Mouse (Mus musculus) adrenal gland, adult 18-20 months (tissue): Measurements from ENCODE around the gene Pcsk4. TPM values are rescaled to one million over a fixed set of nuclear protein-coding genes. Genes with fewer than 3 reads are reported as not detected.
A peak's percentile ranks its signal among the peaks of the same experiment; 100 is the strongest.
"Not testable (repeated sequence)": the region's sequence is repeated elsewhere in the genome, so short reads cannot be mapped to it uniquely, and the experiment has no call there.

Experiments
- DNase-seq, 2 experiments: peaks; one replicate each; pipeline ENCODE4 v3.0.0; 2021 to 2022; ENCODE audit warnings: low spot score in 2 of 2
- total RNA-seq, 2 experiments: library from RNA; stranded (reverse); gene quantifications; 1 replicate in 1 of 2; 2 replicates in 1 of 2; pipeline ENCODE4 v1.2.3; 2021

The Pcsk4 gene
- total RNA-seq, 2 experiments from 2014 or later = 1.6 to 3.1 TPM

DNA sequence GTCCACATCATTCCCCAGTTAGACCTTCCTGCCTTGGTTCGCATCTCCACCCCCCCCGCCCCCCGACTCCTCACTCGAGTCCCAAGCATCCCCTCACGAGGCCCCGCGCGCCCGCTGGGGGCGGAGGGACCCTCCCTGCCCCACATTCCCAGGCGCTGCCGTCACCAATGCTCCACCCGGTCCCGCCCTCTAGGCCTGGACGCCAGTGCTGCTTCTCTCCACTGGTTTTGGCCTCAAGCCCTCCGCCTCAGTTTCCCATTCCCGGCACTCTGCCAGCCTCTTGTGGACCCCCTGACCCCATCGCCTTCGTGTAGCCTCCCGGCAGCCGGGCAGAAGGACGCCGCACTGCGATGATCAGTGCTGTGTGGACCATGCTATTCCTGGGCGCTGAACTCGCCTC, 19.7 kb upstream of the Pcsk4 start:
- DNase-seq = no peak

DNA sequence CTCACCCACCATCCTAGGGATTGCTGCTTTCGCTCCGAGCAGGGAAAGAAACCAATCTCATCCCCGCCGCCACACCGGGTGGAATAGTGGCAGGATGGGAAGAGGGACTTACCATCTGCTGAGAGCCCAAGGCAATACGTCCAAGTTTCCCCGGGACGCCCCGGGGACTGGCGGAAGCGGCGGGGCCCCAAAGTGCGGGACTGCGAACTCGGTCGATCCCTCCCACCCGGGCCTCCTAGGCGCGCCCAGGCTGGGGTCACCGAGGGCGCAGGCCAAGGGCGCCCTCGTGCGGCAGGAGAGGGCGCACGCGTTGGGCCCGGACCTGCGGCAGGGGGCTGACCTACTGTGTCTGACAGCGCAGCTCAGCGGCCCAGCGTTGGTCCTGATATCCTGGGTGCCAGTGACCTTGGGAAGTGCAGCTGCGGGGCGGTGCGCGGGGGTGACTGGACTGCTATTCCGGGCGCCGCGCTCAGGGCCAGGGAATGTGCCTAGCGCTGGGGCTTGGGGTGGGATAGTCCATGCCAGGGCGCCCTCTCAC, 19.0 kb upstream of the Pcsk4 start, which contains the start of gene Adamtsl5:
TSS of gene Adamtsl5 (minus strand) at position 169 of the 538 bp plus-strand sequence.
- DNase-seq = peak; percentile 56 to 72

DNA sequence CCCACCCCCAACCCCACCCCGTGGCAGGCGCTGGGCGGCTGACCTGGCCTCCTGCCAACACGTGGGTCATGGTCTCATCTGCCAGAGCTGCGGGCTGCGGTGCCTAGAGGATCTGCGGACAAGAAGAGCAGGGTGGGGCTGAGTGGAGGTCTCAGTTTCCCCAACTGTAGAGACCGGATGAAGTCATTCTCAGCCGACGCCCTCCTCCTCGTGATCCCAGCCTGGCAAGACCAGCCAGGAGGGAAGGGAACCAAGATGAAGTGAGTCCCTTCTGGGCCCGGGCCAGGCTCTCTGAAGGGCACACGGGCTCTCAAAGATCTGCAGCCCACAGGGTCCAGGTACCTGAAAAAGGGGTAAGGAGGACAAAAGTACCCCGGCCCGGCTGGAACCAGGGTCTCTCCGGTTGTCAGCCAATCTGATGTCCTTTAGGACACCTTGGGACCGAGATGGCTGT, 18.2 kb upstream of the Pcsk4 start:
- DNase-seq = no peak

DNA sequence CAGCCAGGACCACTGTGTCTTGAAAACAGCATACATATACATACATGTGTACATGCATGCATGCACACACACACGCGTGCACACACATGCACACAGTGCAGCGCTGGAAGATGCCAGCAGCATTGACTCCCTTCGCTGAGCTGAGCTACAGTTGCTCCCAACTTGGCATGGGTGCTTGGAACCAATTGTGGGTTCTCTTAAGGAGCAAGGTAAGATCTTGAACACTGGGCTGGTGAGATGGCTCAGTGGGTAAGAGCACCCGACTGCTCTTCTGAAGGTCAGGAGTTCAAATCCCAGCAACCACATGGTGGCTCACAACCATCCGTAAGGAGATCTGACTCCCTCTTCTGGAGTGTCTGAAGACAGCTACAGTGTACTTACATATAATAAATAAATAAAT, 16.6 kb upstream of the Pcsk4 start:
- not testable (repeated sequence) for DNase-seq

DNA sequence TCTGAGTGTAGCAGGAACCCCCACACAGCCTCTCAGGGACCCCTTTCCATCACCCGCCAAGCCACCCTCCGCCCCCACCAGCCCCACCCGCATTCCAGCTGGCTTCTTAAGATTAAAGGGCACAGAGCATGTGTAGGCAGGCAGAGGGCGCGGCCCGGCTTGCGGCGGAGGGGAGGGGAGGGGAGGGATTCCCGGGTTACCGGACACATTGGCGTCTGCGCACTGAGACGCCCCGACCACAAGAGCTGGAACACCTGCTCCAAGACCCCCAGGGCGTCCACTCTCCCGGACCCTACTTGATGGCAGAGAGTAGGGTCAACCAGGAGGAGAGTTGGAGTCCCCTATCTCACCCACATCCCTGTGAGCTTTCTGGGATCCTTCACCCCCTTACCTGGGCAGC, 15.8 kb upstream of the Pcsk4 start:
- no peak for DNase-seq

DNA sequence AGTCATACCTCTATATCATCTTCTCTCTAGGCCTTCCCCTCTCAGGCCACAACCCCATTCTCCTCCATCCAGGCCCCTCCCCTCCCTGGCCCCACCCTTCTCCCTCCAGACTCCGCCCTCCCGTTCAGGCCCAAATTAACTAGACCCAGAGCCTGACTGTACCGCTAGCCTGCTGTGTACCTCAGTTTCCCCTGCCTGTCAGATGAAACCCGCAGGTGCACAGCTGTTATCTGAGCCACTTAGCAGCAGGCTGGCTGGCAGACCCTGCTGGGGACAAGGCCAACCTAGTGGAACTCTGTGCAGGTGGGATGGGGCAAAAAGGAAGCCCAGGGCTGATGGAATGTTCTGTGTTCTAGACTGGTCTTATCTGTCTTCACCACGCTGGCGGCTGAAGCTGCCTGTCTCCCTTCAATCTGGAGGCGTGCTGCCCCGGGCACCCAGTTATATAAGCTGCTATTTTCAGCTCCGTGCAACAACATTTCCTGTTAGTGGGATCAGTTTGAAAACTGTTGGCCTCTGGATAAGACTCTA, 14.9 kb upstream of the Pcsk4 start:
- DNase-seq = no peak

DNA sequence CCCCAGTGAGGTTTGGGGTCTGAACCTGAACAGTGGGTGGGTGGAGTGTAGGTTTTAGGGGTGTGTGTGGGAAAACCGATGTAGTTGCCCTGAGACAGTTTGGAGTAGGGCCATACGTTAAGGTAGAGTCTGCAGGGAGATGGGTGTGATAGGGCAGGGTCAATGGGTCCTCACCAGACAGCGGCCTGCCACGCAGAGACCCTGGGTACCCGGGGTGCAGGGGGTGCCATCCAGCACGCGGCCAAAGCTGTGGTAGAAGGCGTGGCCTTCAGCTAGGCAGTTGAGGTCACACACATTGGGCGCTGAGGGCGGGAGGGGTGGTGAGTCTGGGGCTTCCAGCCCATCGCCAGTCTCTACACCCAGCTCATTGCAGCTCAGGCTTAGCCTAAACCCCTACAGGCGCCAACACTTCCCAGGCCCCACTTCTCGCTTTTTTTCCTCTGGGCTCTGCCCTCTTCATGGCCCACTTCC, 14.2 kb upstream of the Pcsk4 start:
- DNase-seq = no peak

DNA sequence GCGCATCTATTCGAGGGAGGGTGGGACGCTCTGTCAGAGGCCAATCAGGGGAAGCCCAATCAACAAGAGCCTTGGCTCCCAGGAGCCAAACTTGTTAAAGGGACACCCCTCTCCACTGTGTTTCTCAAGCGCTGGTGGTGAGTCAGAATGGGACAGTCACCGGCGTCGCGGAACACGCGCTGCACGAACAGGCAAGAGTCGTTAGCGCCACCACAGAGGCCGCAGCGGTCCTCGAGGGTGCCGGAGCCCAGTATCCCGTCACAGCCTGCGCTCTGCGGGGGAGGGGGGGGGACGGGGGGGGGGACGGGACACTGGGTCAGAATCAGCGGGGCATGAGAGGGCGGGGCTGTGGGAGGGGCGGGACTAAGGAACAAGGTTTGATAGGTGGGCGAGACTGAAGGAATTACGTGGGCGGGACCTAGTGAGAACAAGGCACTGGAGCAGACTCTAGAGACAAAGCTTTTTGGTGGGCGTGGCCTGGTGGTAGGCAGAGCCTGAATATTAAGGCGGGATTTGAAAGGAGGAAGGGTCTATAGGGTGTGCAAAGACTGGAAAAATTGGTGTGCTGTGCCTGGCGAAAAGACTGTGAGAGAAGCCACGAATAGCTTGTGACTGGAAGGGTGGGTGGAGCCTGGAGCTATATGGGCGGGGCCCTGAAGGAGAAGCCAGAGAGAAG, 13.6 kb upstream of the Pcsk4 start:
- peak in 1 of 2 experiments; percentile 46 for DNase-seq

DNA sequence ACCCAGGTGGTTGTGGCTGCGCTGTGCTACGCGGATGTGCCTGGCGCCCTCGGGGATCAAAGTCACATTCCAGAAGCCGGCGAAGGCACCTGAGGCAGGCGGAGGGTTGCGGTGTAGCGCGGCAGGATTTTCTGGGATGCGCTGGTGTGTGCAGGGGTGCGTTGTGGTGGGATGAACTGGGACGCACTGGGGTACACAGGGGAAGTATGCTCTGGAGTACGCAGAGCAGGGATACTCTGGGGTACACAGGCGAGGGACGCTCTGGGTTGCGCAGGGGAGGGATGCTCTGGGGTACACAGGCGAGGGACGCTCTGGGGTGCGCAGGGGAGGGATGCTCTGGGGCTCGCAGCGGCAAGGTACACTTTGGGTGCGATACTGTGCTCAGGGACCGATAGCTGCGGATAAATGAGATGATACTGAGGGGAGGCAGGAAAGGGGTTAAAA, 13.0 kb upstream of the Pcsk4 start:
- no peak for DNase-seq

DNA sequence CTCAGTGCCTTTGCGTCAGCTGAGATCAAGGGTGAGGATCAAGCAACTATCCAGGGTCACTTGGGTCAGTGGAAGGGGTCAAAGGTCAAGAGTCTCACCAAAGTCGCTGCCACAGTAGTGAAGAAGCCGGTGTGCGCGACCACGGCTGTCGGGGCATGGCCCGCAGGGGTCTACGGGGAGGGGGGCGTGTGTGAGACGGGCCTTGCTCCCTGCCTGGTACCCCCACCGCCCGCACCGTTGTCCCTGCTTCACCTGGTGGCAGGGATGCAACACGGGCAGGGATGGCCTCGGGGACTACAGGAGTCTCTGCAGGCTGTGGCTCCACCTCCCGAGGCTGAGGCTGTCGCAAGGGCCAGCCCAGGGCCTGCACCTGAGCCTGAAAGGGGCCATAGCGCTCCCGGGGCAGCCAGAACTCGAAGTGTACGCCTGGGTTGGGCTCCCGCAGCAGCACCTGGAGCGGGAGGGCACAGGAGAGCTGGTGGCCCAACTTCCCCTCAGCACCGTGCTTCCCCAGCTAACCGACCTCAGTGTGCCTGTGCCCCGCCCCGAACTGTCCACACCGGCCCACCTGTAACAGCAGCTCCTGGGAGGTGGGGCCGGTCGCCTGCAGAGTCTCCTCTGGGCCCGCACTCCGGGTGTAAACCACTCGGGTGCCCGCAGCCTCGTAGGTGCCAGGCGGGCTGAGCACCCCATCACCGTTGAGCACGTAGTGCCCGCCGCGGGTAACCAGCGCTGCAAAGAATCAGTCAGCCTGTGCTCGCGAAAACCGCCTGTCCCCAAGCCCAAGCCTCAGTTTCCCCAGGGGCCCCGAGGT, 12.4 kb upstream of the Pcsk4 start:
- no peak for DNase-seq

DNA sequence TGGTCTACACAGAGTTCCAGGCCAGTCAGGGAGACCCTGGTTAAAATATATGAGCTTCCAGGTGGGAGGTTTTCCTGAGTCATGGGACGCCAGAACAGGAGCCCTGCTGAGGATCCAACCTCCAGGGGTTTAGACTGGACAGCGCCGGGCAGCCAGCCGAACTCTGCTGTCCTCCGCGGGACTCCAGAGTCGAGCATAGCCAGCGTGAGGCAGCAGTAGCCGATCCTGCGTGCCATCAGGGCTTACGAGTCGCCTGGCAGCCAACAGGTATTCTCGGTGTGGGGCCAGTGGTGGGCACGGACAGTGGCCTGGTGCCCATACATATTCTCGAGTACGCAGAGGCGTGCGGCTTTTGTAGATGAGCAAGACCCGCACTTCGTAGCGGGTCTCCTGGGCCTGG, 11.7 kb upstream of the Pcsk4 start:
- no peak for DNase-seq

DNA sequence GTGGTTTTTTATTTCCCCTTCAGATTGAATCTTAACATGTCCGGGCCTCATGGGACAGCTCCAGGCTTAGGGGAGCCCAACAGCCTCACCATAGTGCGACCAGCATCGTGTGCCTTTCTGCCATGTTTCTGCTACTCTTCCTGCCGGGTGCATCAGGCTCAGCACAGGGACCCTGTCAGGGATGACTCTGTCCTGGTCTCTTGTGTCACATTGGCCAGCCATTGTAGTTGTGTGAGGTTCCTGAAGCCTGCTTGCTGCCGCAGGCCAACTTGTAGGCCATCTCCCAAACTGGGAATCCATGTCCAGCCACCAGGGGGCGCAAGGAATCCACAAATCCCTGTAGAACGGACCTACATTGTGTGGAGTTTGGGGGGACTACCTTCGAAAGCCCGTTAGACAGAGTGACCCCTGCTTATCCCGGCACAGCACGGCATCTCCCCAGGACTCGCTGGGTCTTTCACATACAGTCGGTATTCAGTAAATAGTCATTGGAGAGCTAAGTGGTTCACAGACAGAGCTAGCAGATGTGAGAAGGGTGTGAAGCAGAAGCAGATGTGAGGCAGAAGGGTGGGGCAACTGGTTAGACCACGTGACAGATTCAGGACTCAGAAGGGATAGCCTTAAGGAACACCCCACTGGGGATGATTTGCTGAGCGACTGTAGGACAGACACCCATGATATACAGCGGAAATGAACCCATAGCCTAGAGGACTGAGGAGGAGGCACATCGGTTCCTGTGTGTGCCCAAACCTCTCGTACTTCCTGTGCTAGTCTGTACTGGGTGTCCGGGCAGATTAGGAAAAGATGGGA, 10.8 kb upstream of the Pcsk4 start:
- peak; percentile 83 to 86 for DNase-seq

DNA sequence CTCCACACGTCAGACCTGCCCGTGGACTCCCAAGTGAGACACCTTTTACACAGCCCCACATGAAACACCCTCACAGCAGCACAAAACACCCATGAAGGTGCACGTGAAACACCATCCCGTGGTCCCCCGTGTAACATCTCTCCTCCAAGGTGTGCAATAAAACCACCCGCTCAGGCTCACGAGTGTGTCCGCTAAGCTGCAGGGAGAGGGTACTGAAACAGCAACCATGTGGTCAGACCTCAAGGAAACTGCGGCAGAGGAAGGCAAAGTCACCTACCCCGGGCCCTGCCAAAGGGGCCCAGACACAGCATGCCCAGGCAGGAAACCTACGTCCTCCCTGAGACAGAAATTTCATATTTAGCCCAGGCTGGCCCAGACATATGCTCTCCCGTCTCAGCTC, 7.0 kb upstream of the Pcsk4 start:
- no peak for DNase-seq

DNA sequence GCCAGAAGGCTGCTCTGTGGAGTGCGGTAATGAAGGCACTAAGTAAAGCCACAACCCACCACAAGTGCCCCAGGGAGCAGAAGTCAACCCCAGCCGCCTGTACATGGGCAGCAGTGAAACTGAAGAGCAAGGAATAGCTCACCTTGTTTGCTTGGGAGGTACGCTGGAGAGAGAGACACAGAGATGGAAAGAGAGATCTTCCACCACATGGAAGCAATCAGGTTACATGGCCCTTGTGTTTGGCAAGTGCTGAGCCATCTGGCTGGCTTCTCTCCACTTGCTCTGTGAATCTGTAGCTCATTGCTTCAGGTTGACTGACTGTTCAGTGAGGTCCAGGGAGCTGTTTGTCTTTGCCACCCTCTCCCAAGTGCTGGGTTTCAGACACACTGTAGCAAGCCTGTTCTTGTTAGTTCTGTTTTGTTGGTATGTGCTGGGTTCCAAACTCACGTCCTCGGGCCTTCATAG, 3.3 kb upstream of the Pcsk4 start:
- no peak for DNase-seq

DNA sequence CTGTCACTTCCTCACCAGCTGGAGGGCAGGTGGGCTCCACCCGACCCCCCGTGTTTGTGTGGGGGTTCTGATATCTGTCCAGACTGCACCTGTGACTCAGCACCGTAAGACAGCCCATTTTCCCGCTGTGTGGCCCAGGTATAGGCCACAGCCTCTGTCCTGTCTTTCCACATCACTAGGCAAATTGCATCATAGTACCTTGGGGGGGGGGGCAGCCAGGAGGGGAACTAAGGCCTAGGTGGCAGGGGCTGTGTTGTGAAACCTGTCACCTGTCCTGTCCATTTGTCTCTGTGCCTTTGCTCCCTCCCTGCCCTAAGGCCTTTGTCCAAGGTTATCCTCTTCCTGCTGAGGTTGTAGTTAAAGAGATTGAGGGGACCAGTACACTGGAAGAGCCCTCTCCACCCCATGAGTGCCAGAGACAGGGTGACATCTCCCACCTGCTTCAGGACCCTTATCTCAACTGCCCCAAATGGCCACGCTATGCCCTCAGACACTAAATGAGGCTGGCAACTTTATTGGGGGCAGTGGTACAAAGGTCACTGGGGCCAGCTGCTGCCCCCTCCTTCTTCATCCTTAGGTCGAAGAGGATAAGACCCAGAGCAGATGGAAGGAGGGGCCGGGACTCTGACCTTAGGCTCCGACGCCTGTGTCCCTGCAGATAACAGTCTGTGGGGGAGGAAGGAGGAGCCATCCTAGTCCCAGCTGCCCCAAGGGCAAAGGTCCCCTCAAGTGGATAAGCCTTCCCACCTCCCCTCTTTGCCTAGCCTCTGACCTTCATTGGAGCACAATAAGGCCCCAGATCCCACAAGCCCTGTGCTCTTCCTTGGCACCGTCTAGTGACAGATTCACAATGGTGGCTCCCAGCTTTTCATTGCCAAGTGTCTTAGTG, 2.6 kb upstream of the Pcsk4 start:
- no peak for DNase-seq

DNA sequence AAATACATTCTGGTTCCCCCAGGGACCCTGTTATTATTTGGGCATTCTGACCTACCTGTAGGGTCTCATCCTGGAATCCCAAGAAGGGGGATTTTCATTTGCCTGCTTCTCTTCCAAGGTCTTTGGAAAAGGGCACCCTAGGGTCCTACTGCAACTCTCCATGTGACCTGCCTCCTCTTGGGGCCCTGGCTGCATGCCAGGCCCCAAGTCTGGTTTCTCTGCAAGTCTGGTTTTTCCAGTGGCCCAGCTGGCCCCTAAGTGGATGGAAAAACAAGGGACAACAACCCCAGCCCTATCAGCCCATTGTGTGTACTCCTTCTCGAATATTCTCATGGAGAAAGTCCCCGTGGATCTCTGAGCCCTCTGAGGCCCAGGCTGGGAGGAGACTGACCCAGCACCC, 1.6 kb upstream of the Pcsk4 start:
- no peak for DNase-seq

DNA sequence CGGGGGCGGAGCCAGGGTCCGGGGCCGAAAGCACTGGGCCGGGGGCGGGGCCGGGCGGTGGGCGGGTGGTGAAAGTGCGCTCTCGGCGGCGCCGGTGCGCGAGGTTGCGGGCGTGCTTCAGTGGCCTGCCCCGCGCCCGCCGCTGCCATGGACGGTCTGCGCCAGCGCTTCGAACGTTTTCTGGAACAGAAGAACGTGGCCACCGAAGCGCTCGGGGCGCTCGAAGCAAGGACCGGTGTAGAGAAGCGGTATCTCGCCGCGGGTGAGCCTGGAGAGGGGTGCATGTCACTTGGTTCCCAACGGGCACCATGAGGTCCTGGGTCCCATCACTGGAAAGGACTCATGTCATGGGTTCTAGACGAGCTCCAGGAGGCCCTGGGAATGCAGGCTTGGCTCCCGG, 786 bp upstream of the Pcsk4 start:
- no peak for DNase-seq

DNA sequence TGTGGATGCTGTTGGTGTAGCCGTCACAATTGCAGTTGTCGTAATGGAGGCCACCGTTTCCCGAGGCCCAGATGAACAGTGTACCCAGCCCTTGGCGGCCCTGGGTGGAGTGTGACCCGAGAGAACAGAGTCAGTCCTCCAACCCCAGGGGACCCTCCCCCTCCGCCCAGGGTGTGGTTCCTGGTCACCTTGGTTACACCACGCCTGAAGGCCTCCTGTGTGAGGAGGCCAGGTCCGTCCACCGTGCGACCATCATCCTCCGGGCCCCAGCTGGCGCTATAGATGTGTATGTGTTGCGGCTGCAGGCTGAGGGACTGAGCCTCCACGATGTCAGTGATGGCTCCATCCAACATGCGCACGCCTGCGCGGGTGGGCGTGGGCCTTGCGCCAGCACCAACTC, 4.3 kb downstream of the Pcsk4 start:
- DNase-seq = no peak

DNA sequence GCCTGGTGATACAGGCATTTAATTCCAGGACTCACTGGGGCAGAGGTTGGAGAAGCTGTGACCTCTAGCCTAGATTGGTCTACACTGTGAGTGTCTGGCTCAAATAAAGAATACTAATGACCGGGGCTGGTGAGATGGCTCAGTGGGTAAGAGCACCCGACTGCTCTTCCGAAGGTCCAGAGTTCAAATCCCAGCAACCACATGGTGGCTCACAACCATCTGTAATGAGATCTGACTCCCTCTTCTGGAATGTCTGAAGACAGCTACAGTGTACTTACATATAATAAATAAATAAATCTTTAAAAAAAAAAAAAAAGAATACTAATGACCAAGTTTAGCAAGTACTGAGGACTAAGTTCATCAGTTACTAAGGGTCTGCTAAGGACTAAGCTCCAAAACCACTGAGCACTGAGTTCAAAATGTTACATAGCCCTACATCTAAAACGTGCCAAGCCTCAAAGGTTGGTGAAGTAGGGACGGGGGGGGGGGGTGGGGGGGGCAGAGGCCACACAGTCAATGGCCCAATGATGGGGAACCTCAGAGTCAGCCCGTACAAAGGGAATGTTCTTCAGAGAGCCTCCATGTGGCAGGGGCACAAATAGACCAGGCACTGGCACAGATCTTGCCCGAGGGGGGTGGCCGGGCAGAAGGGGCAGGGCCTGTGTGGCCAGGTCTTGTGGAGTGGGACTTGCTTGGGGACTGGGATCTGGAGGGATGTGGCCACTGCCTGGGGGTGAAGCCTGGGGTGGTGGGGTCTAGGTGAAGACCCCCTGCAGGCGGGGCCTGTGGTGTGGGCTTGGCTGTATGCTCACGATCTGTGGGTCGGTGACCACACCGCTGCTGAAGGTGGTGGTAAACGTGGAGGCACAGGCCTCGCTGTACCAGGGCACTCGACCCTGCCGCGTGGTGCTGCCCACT, 4.9 kb downstream of the Pcsk4 start:
- no peak for DNase-seq
